12 mouse cellular contexts compared by ENCODE assay signal in genomic region chr6:125353221-125353620, GRCm38 (mm10). TPM values are rescaled to one million over a fixed set of nuclear protein-coding genes. Genes with fewer than 3 reads are reported as not detected.
DNase-seq lines count a peak whose midpoint lies in the region; ATAC-seq lines count a peak whose summit lies in the region.
"Had no signal": no experiment of that assay in that cellular context is flagged by ENCODE, and none has a peak within 500 bp of the region (broad histone marks: within the 10 kb centered on the region; RNA-seq: fewer than 3 reads in every experiment).

No protein-coding gene starts in this region.

- no peaks in the 10 kb centered on the region for H3K9me3 ChIP-seq in kidney, embryonic 15.5 days (replicated peaks)
- H3K9me3 ChIP-seq in liver, embryonic 13.5 days (replicated peaks): no peaks in the 10 kb centered on the region
- H3K9me3 ChIP-seq: embryonic facial prominence, embryonic 12.5 days; midbrain, embryonic 13.5 days had no signal

- H3K4me3 ChIP-seq in kidney, embryonic 15.5 days (replicated peaks): no peak overlapping the region
- no peak overlapping the region for H3K4me3 ChIP-seq in liver, embryonic 13.5 days (replicated peaks)
- H3K4me3 ChIP-seq: embryonic facial prominence, embryonic 12.5 days; midbrain, embryonic 13.5 days had no signal

- peak overlapping the region; percentile 44; the same call in 1 of the 2 replicates for H3K4me2 ChIP-seq in kidney, embryonic 15.5 days
- H3K4me2 ChIP-seq in liver, embryonic 13.5 days: peak overlapping the region; percentile 43
- H3K4me2 ChIP-seq: midbrain, embryonic 13.5 days had no signal

- no peak for ATAC-seq in kidney, embryonic 15.5 days (replicated peaks; ENCODE audit: low FRiP score)
- peak; percentile 38 for ATAC-seq in CD4-positive, CD25-positive, alpha-beta regulatory T cell, adult 4 months
- ATAC-seq in liver, embryonic 13.5 days (ENCODE audit: low read depth): no peak
- ATAC-seq: midbrain, embryonic 13.5 days had no signal

- H3K9ac ChIP-seq in kidney, embryonic 15.5 days: no peak overlapping the region; the same call in 1 of the 2 replicates
- no peak overlapping the region for H3K9ac ChIP-seq in liver, embryonic 13.5 days
- H3K9ac ChIP-seq: midbrain, embryonic 13.5 days had no signal

- no peaks in the 10 kb centered on the region for H3K27me3 ChIP-seq in kidney, embryonic 15.5 days
- H3K27me3 ChIP-seq in liver, embryonic 13.5 days: no peaks in the 10 kb centered on the region
- H3K27me3 ChIP-seq: embryonic facial prominence, embryonic 12.5 days had no signal

- H3K27ac ChIP-seq in kidney, embryonic 15.5 days: peak overlapping the region; percentile 70
- H3K27ac ChIP-seq in liver, embryonic 13.5 days: no peak overlapping the region
- H3K27ac ChIP-seq: midbrain, embryonic 13.5 days had no signal

- peaks cover 14% of the 10 kb centered on the region for H3K36me3 ChIP-seq in kidney, embryonic 15.5 days
- H3K36me3 ChIP-seq in liver, embryonic 13.5 days: peaks cover 13% of the 10 kb centered on the region

- H3K4me1 ChIP-seq in kidney, embryonic 15.5 days: peaks cover 86% of the 10 kb centered on the region
- peaks cover 74% of the 10 kb centered on the region for H3K4me1 ChIP-seq in liver, embryonic 13.5 days (replicated peaks)

- 67% methylated on average over 11 of the region's 11 CpGs for WGBS in kidney, embryonic 15.5 days
- WGBS in liver, embryonic 13.5 days (ENCODE audit: insufficient replicate concordance): 24% methylated on average over 11 of the region's 11 CpGs

- DNase-seq in kidney, adult 8-10 months: no peak
- peak; percentile 58 for DNase-seq in CD4-positive helper T cell, adult 2 months (ENCODE audit: low read depth, low spot score)
- no peak for DNase-seq in liver, embryonic 13.5 days
- no peak for DNase-seq in right cerebral cortex, postnatal 25 days
- no peak for DNase-seq in thymus, adult 18-20 months
- DNase-seq: adrenal gland, postnatal 10 days; cerebellum, adult 18-20 months; right cerebral cortex, postnatal 4 days had no signal

RNA-seq across cellular contexts. Expression of gene Tnfrsf1a, which starts 4.1 kb away (rescaled TPM):
- polyA plus RNA-seq in kidney, embryonic 15.5 days (2015; fragmentation: Nextera tagmentation; extraction: Ambion mirVana): 73.2 and 83.3 TPM in 2 replicates
- 10 to 100 TPM; 24.9 to 43.5 TPM for polyA plus RNA-seq in CD4-positive, CD25-positive, alpha-beta regulatory T cell, adult 4 months (2017; shearing (Covaris generic))
- 19.6 and 23.4 TPM in 2 replicates for polyA plus RNA-seq in liver, embryonic 13.5 days (2015; fragmentation: Nextera tagmentation; extraction: Ambion mirVana)

RNA-seq across cellular contexts. Expression of gene Plekhg6, which starts 27.4 kb away (rescaled TPM):
- 4.7 and 4.9 TPM in 2 replicates for polyA plus RNA-seq in kidney, embryonic 15.5 days (2015; fragmentation: Nextera tagmentation; extraction: Ambion mirVana)
- polyA plus RNA-seq in CD4-positive, CD25-positive, alpha-beta regulatory T cell, adult 4 months (2017; shearing (Covaris generic)): under 1 TPM in 1 of 2 experiments, not detected in 1; 0.12 TPM
- polyA plus RNA-seq in liver, embryonic 13.5 days (2015; fragmentation: Nextera tagmentation; extraction: Ambion mirVana): 0.31 and 0.56 TPM in 2 replicates

RNA-seq across cellular contexts. Expression of gene Scnn1a, which starts 32.8 kb away (rescaled TPM):
- 4.4 and 4.8 TPM in 2 replicates for polyA plus RNA-seq in kidney, embryonic 15.5 days (2015; fragmentation: Nextera tagmentation; extraction: Ambion mirVana)
- polyA plus RNA-seq in CD4-positive, CD25-positive, alpha-beta regulatory T cell, adult 4 months (2017; shearing (Covaris generic)): not detected
- polyA plus RNA-seq in liver, embryonic 13.5 days (2015; fragmentation: Nextera tagmentation; extraction: Ambion mirVana): 0.31 and 0.37 TPM in 2 replicates

RNA-seq across cellular contexts. Expression of gene Ltbr, which starts 39.5 kb away (rescaled TPM):
- 58.7 and 62.6 TPM in 2 replicates for polyA plus RNA-seq in kidney, embryonic 15.5 days (2015; fragmentation: Nextera tagmentation; extraction: Ambion mirVana)
- under 1 TPM in 1 of 2 experiments, not detected in 1; 0.28 TPM for polyA plus RNA-seq in CD4-positive, CD25-positive, alpha-beta regulatory T cell, adult 4 months (2017; shearing (Covaris generic))
- 18.3 and 18.4 TPM in 2 replicates for polyA plus RNA-seq in liver, embryonic 13.5 days (2015; fragmentation: Nextera tagmentation; extraction: Ambion mirVana)
